Mouse (Mus musculus): Measurements from ENCODE around the gene Zfp941. TPM values are rescaled to one million over a fixed set of nuclear protein-coding genes. Genes with fewer than 3 reads are reported as not detected.

Zfp941 gene
- polyA plus RNA-seq, 2 experiments, result 0.10 to 0.25 TPM

DNA sequence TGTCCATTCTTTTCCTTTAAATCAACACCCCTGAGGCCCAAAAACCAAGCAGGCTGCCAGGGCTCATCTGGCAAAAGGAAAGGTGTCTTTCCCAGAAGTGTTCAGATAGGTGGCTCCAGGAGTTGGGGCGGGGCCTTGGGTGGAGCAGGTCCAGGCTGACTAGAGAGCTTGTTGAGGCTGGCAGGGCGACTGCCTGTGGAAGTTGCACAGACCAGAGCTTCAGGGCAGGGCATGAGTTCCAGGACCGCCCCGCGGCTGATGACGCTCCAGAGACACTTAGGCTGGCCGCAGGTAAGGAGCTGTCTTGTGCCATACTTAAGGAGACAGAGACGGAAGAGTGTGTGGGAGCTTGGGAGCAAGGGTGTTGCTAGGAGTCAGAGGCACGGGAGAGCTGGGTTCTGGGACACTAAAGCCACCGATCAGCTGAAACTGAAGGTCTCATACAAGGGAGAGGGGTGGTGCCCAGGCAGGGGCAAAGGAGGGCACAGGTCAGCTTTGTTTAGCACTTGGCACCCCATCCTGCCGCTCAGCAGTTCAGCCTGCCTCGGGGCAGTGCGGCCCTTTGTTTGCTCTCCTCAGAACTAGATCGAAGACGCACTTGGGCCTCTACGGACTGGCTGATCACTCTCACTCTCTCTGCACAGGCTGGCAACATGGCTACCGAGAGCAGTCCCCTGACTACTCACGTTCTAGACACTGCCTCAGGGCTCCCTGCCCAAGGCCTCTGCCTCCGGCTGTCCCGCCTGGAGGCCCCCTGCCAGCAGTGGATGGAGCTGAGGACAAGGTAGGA lies 13.2 kb upstream of the Zfp941 start, which contains the start of gene Urah:
TSS of gene Urah (plus strand) at position 51 of the 790 bp plus-strand sequence.
- no peak for TF ChIP-seq EP300 (IDR thresholded peaks at IDR 0.05; ENCODE audit: low read depth)
- no peak for TF ChIP-seq CTCF (IDR thresholded peaks at IDR 0.05; ENCODE audit: low read depth)
- Histone ChIP-seq H3K9me3 (ENCODE audit: control insufficient read depth, low read length) (no peaks in the 10 kb centered on the region), H3K27me3 (ENCODE audit: control insufficient read depth, insufficient read depth, low read length) (no peaks in the 10 kb centered on the region; the same call in 1 of the 2 replicates), H3K4me2 (ENCODE audit: low read depth) (peak within 1 kb of the TSS; percentile 32), H3K4me1 (replicated peaks; ENCODE audit: control insufficient read depth in 2 of 2, insufficient read depth in 2 of 2, low read length in 1 of 2) (peaks cover 0 to 3% of the 10 kb centered on the region in 2 experiments; a peak in 1 of 4 replicates), H3K9ac (replicated peaks) (no peak within 1 kb of the TSS), H3K36me3 (replicated peaks; ENCODE audit: control insufficient read depth, insufficient read depth, low read depth) (no peaks in the 10 kb centered on the region), H3K4me3 (ENCODE audit: insufficient read depth in 1 of 2, low read depth in 2 of 2, low read length in 2 of 2) (peak within 1 kb of the TSS in 1 of 2 experiments; percentile 5; a peak in 1 of 4 replicates), H3K27ac (no peak within 1 kb of the TSS)
- ATAC-seq (ENCODE audit: insufficient read depth) (peak; percentile 31; the same call in 1 of the 2 replicates), DNase-seq (ENCODE audit: low read depth in 3 of 3, low spot score in 3 of 3) (no peak)
- WGBS (ENCODE audit: insufficient replicate concordance), result 45% methylated on average over 20 of the region's 20 CpGs

- no peak overlapping the region for H3K27ac ChIP-seq
- no peaks in the 10 kb centered on the region for H3K9me3 ChIP-seq (ENCODE audit: control insufficient read depth, low read length)
- no peaks in the 10 kb centered on the region for H3K36me3 ChIP-seq (replicated peaks; ENCODE audit: control insufficient read depth, insufficient read depth, low read depth)
- peaks cover 0 to 3% of the 10 kb centered on the region in 2 experiments; a peak in 1 of 4 replicates for H3K4me1 ChIP-seq (replicated peaks; ENCODE audit: control insufficient read depth in 2 of 2, insufficient read depth in 2 of 2, low read length in 1 of 2)
- DNase-seq (ENCODE audit: low read depth in 3 of 3, low spot score in 3 of 3), result no peak
- WGBS (ENCODE audit: insufficient replicate concordance), result 64% methylated on average over 4 of the region's 4 CpGs
- no peak overlapping the region for H3K4me2 ChIP-seq (ENCODE audit: low read depth)
- TF ChIP-seq CTCF (IDR thresholded peaks at IDR 0.05; ENCODE audit: low read depth), result no peak
- TF ChIP-seq EP300 (IDR thresholded peaks at IDR 0.05; ENCODE audit: low read depth), result no peak
- no peak overlapping the region for H3K4me3 ChIP-seq (ENCODE audit: insufficient read depth in 1 of 2, low read depth in 2 of 2, low read length in 2 of 2)
- no peak for ATAC-seq (ENCODE audit: insufficient read depth)
- H3K9ac ChIP-seq (replicated peaks), result no peak overlapping the region
- no peaks in the 10 kb centered on the region for H3K27me3 ChIP-seq (ENCODE audit: control insufficient read depth, insufficient read depth, low read length)
These were observed 11.4 kb upstream of the Zfp941 start for GRCm38 (mm10) chr7:140833341-140833740.

GRCm38 (mm10) chr7:140831447-140831846 lies 9.5 kb upstream of the Zfp941 start:
- Histone ChIP-seq H3K27ac (no peak overlapping the region), H3K4me3 (ENCODE audit: insufficient read depth in 1 of 2, low read depth in 2 of 2, low read length in 2 of 2) (no peak overlapping the region), H3K4me2 (ENCODE audit: low read depth) (no peak overlapping the region), H3K27me3 (ENCODE audit: control insufficient read depth, insufficient read depth, low read length) (no peaks in the 10 kb centered on the region), H3K4me1 (replicated peaks; ENCODE audit: control insufficient read depth in 2 of 2, insufficient read depth in 2 of 2, low read length in 1 of 2) (peaks cover 0 to 3% of the 10 kb centered on the region in 2 experiments; a peak in 1 of 4 replicates), H3K36me3 (replicated peaks; ENCODE audit: control insufficient read depth, insufficient read depth, low read depth) (no peaks in the 10 kb centered on the region), H3K9me3 (ENCODE audit: control insufficient read depth, low read length) (no peaks in the 10 kb centered on the region), H3K9ac (replicated peaks) (no peak overlapping the region)
- WGBS (ENCODE audit: insufficient replicate concordance), result 45% methylated on average over 6 of the region's 6 CpGs
- TF ChIP-seq EP300 (IDR thresholded peaks at IDR 0.05; ENCODE audit: low read depth) (no peak), CTCF (IDR thresholded peaks at IDR 0.05; ENCODE audit: low read depth) (no peak)
- no peak for ATAC-seq (ENCODE audit: insufficient read depth)
- no peak for DNase-seq (ENCODE audit: low read depth in 3 of 3, low spot score in 3 of 3)

- H3K27me3 ChIP-seq (ENCODE audit: control insufficient read depth, insufficient read depth, low read length), result no peaks in the 10 kb centered on the region
These were observed 6.3 kb upstream of the Zfp941 start for GRCm38 (mm10) chr7:140828171-140828881.

GRCm38 (mm10) chr7:140822731-140823130 lies 753 bp upstream of the Zfp941 start:
- H3K9ac ChIP-seq (replicated peaks), result no peak overlapping the region
- no peak for ATAC-seq (ENCODE audit: insufficient read depth)
- H3K4me2 ChIP-seq (ENCODE audit: low read depth), result no peak overlapping the region
- H3K27ac ChIP-seq, result no peak overlapping the region
- H3K36me3 ChIP-seq (replicated peaks; ENCODE audit: control insufficient read depth, insufficient read depth, low read depth), result no peaks in the 10 kb centered on the region
- H3K4me1 ChIP-seq (replicated peaks; ENCODE audit: control insufficient read depth in 2 of 2, insufficient read depth in 2 of 2, low read length in 1 of 2), result no peaks in the 10 kb centered on the region
- WGBS (ENCODE audit: insufficient replicate concordance), result 72% methylated on average over 4 of the region's 4 CpGs
- H3K27me3 ChIP-seq (ENCODE audit: control insufficient read depth, insufficient read depth, low read length), result no peaks in the 10 kb centered on the region
- TF ChIP-seq CTCF (IDR thresholded peaks at IDR 0.05; ENCODE audit: low read depth), result no peak
- no peak for DNase-seq (ENCODE audit: low read depth in 3 of 3, low spot score in 3 of 3)
- no peaks in the 10 kb centered on the region for H3K9me3 ChIP-seq (ENCODE audit: control insufficient read depth, low read length)
- H3K4me3 ChIP-seq (ENCODE audit: insufficient read depth in 1 of 2, low read depth in 2 of 2, low read length in 2 of 2), result no peak overlapping the region

More at GRCm38 (mm10) chr7:140828171-140828881, 6.3 kb upstream of the Zfp941 start:
- no peak overlapping the region; the same call in 1 of the 2 replicates for H3K4me2 ChIP-seq (ENCODE audit: low read depth)
- no peak overlapping the region for H3K27ac ChIP-seq
- H3K36me3 ChIP-seq (replicated peaks; ENCODE audit: control insufficient read depth, insufficient read depth, low read depth), result no peaks in the 10 kb centered on the region
- no peaks in the 10 kb centered on the region for H3K4me1 ChIP-seq (replicated peaks; ENCODE audit: control insufficient read depth in 2 of 2, insufficient read depth in 2 of 2, low read length in 1 of 2)
- no peaks in the 10 kb centered on the region for H3K9me3 ChIP-seq (ENCODE audit: control insufficient read depth, low read length)
- no peak overlapping the region for H3K9ac ChIP-seq (replicated peaks)
- 24% methylated on average over 8 of the region's 8 CpGs for WGBS (ENCODE audit: insufficient replicate concordance)
- ATAC-seq (ENCODE audit: insufficient read depth) (no peak), DNase-seq (ENCODE audit: low read depth in 3 of 3, low spot score in 3 of 3) (no peak)
- TF ChIP-seq CTCF (IDR thresholded peaks at IDR 0.05; ENCODE audit: low read depth), result peak; percentile 40
- no peak for TF ChIP-seq EP300 (IDR thresholded peaks at IDR 0.05; ENCODE audit: low read depth)
- H3K4me3 ChIP-seq (ENCODE audit: insufficient read depth in 1 of 2, low read depth in 2 of 2, low read length in 2 of 2), result no peak overlapping the region

All from liver, embryonic 14.5 days (tissue).